Mouse (Mus musculus) lung, postnatal 0 days (tissue): ENCODE data around the gene Srgap2. TPM values are rescaled to one million over a fixed set of nuclear protein-coding genes. Genes with fewer than 3 reads are reported as not detected.

Experiments used
- ATAC-seq: fragments of 200-750 bp; cut with Nextera tagmentation; 2 replicates; pipeline ENCODE4 v1.8.0; 2017; ENCODE audit warnings: moderate library complexity
- DNase-seq: peaks from one replicate; pipeline ENCODE4 v3.0.0-alpha.2; 2016; ENCODE audit warnings: low spot score
- H3K27ac ChIP-seq: fragments of 300-500 bp; sonication (generic); 2 replicates; pipeline ENCODE4 v1.5.1; 2014; ENCODE audit warnings: antibody characterized with exemption, mild to moderate bottlenecking, low read length, mixed read lengths
- H3K27me3 ChIP-seq: fragments of 300-500 bp; sonication (generic); replicated peaks from 2 replicates; pipeline ENCODE4 v1.6.1; 2014; ENCODE audit warnings: low read length, mixed read lengths; ENCODE audit not compliant: insufficient read depth
- H3K36me3 ChIP-seq: fragments of 300-500 bp; sonication (generic); 2 replicates; pipeline ENCODE4 v1.6.1; 2014; ENCODE audit warnings: low read length, mixed read lengths; ENCODE audit not compliant: insufficient read depth
- H3K4me1 ChIP-seq: fragments of 300-500 bp; sonication (generic); 2 replicates; pipeline ENCODE4 v1.6.1; 2014; ENCODE audit warnings: antibody characterized with exemption, low read depth, low read length, mixed read lengths; ENCODE audit not compliant: insufficient read depth
- H3K4me2 ChIP-seq: fragments of 300-500 bp; sonication (generic); replicated peaks from 2 replicates; pipeline ENCODE4 v1.6.1; 2014; ENCODE audit warnings: low read depth, mild to moderate bottlenecking, low read length, moderate library complexity, mixed read lengths
- H3K4me3 ChIP-seq: fragments of 300-500 bp; sonication (generic); 2 replicates; pipeline ENCODE4 v1.5.1; 2014; ENCODE audit warnings: low read depth, low read length
- H3K9ac ChIP-seq: fragments of 300-500 bp; sonication (generic); replicated peaks from 2 replicates; pipeline ENCODE4 v1.6.1; 2014; ENCODE audit warnings: low read depth, mild to moderate bottlenecking
- H3K9me3 ChIP-seq: fragments of 300-500 bp; sonication (generic); 2 replicates; pipeline ENCODE4 v1.6.1; 2016; ENCODE audit warnings: low read length, mixed read lengths
- CTCF ChIP-seq: IDR thresholded peaks from 2 replicates; pipeline ENCODE4 v1.5.1; 2016; ENCODE audit warnings: antibody characterized with exemption, mild to moderate bottlenecking
- EP300 ChIP-seq: IDR thresholded peaks from 2 replicates; pipeline ENCODE4 v1.6.1; 2016; ENCODE audit warnings: antibody characterized with exemption, mild to moderate bottlenecking, control low read depth
- WGBS: fragments of 180-500 bp; shearing (Covaris S2); extraction: QIAGEN DNeasy Blood & Tissue Kit; methylation state at CpG from one replicate; pipeline ENCODE4 v1.1.7; 2014; 5-methylcytosine and 5-hydroxymethylcytosine counted together
- polyA plus RNA-seq: library from polyadenylated mRNA; unstranded; fragments of >200 nt; fragmentation: Nextera tagmentation; extraction: Ambion mirVana; gene quantifications from 2 replicates; pipeline ENCODE4 v1.2.1, GENCODE M21; 2015

Gene Srgap2
- polyA plus RNA-seq, 1 experiment from 2014 or later: 9.5 TPM

DNA sequence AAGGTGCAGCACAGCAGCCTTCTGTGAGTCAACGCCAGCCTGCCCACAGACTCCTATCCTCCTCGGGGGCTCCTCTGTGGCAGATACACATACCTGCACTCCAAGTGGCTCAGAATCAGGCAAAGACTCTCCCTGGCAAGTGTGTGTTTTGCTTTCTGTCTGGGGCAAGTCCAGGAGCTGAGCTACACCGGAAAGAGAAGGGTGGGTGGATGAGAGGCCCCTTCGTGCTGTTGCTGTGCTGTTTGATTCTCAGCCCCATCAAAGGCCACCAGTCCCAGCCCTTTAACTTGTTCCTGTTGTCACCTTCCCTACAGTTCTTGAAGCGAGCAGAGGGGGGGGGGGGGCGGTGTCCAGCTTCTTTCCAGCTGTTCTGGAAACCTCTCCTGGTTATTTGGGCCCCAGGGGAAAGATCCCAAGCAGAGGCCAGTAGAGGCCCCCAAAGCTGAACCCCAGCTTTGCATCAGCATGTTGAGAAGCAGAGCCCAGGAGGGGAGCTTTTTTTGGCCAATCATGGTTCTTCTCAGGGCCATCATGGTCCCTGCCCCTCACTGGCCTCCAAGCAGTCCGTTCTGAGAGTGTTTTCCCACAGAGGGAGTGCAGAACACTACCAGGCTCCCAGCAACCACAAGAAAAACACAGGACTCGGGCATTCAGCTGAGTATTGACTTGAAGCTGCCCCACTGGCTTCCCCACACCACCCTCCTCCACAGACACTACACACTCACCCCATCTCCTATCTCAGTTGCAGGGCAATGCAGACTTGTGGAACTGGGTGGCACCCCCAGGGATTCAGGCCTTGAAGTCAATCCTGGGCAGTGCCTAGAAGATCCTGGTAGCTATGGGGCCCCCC, 248.3 kb downstream of the Srgap2 start:
- H3K9ac ChIP-seq: peak overlapping the region; percentile 19; the same call in 1 of the 2 replicates
- peak overlapping the region; percentile 32 for H3K4me3 ChIP-seq
- no peaks in the 10 kb centered on the region for H3K9me3 ChIP-seq
- H3K36me3 ChIP-seq: no peaks in the 10 kb centered on the region
- 21% methylated on average over 7 of the region's 8 CpGs for WGBS
- no peak overlapping the region for H3K27ac ChIP-seq
- no peaks in the 10 kb centered on the region for H3K27me3 ChIP-seq
- peak overlapping the region; percentile 49 for H3K4me2 ChIP-seq
- H3K4me1 ChIP-seq: peaks cover 6% of the 10 kb centered on the region; the same call in 1 of the 2 replicates
- ATAC-seq: no peak; the same call in 1 of the 2 replicates
- no peak for TF ChIP-seq CTCF
- no peak for TF ChIP-seq EP300
- no peak for DNase-seq

GRCm38 (mm10) chr1:131276831-131277230, 250.3 kb downstream of the Srgap2 start:
- no peak overlapping the region for H3K9ac ChIP-seq
- TF ChIP-seq EP300: no peak
- no peak for TF ChIP-seq CTCF
- H3K4me3 ChIP-seq: no peak overlapping the region
- no peak overlapping the region for H3K4me2 ChIP-seq
- peak; percentile 24; the same call in 1 of the 2 replicates for ATAC-seq
- H3K27me3 ChIP-seq: no peaks in the 10 kb centered on the region
- peak; percentile 24 for DNase-seq
- H3K9me3 ChIP-seq: no peaks in the 10 kb centered on the region
- H3K4me1 ChIP-seq: peaks cover 6% of the 10 kb centered on the region; the same call in 1 of the 2 replicates
- H3K36me3 ChIP-seq: no peaks in the 10 kb centered on the region
- H3K27ac ChIP-seq: no peak overlapping the region

DNA sequence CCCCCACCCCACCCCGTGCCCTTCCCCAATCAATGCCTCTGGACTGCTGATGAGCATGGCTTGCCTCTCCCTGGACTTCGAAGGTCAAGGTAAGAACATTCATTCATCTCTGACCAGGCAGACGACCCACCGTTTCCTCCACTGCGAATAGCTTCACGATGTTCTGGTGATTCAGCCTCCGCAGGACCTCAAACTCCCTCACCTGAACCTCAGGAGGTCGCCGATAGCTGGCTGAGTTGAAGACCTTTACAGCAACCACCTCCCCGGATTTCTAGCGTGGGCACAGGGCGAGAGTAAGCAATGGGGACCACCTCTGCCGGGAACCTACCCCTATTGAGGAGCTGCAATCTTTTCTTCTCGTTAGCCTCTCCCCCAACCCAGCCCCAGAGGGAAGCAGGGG, 251.6 kb downstream of the Srgap2 start:
- 70% methylated on average over 14 of the region's 14 CpGs for WGBS

GRCm38 (mm10) chr1:131274725-131275539, 252.2 kb downstream of the Srgap2 start:
- H3K4me2 ChIP-seq: 0 out of 2 replicates have a peak overlapping the region, but pooled peaks have one; percentile 5
- H3K27ac ChIP-seq: no peak overlapping the region

More for the DNA sequence above, 251.6 kb downstream of the Srgap2 start:
- H3K4me2 ChIP-seq: no peak overlapping the region
- H3K9ac ChIP-seq: no peak overlapping the region
- no peaks in the 10 kb centered on the region for H3K9me3 ChIP-seq
- no peaks in the 10 kb centered on the region for H3K27me3 ChIP-seq
- H3K36me3 ChIP-seq: no peaks in the 10 kb centered on the region
- peaks cover 6% of the 10 kb centered on the region; the same call in 1 of the 2 replicates for H3K4me1 ChIP-seq
- TF ChIP-seq EP300 (no peak), CTCF (no peak)
- H3K27ac ChIP-seq: no peak overlapping the region
- no peak for DNase-seq
- no peak for ATAC-seq
- H3K4me3 ChIP-seq: no peak overlapping the region

DNA sequence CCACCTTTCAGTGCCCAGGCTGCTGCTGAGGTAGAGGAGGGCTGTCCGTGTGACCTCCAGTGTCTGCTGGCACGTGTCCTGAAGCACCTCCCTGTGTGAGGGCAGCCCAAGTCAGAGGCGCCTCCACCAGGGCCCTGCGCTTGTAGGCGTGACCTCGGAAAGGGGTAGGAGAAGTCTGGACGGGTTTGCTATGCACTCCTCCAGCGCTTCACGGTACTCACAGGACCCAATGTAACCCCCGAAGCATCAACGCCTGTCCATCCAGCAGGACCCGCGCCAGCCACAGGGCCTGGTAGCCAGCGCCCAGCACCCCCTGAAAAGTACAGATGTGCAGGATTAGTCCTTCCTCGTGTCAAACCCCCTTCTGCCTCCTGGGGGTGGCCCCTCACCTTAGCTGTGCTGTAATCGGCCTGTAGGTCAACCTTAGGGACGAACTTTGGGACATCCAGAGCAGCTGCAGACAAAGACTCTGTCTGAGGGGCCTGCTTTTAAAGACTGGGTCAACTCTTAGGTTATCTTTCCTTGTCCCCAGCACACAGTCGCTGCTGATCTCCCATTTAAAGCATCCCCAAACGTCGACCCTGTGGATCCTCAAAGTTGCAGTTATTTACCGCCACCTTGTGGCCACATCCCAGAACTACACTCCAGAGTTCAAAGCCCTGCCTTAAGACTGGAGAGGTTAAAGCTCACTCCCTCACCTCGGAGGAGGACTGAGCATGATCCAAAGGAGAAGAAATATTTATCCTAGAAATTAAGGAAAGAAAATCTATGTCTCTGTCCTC, 257.2 kb downstream of the Srgap2 start:
- Histone ChIP-seq H3K4me1 (no peaks in the 10 kb centered on the region), H3K4me2 (no peak overlapping the region), H3K27ac (no peak overlapping the region), H3K9me3 (no peaks in the 10 kb centered on the region), H3K4me3 (no peak overlapping the region), H3K36me3 (peaks cover 4% of the 10 kb centered on the region; the same call in 1 of the 2 replicates), H3K9ac (no peak overlapping the region), H3K27me3 (no peaks in the 10 kb centered on the region)
- 34% methylated on average over 22 of the region's 22 CpGs for WGBS
- peak; percentile 46 for ATAC-seq
- DNase-seq: peak; percentile 75
- no peak for TF ChIP-seq EP300
- TF ChIP-seq CTCF: peak; percentile 90

More at GRCm38 (mm10) chr1:131274725-131275539, 252.2 kb downstream of the Srgap2 start:
- H3K4me1 ChIP-seq: peaks cover 6% of the 10 kb centered on the region; the same call in 1 of the 2 replicates
- no peaks in the 10 kb centered on the region for H3K27me3 ChIP-seq
- no peaks in the 10 kb centered on the region for H3K36me3 ChIP-seq
- H3K9ac ChIP-seq: no peak overlapping the region
- 32% methylated on average over 22 of the region's 22 CpGs for WGBS
- ATAC-seq (no peak), DNase-seq (no peak)
- H3K4me3 ChIP-seq: no peak overlapping the region
- no peaks in the 10 kb centered on the region for H3K9me3 ChIP-seq
- no peak for TF ChIP-seq EP300
- peak; percentile 24 for TF ChIP-seq CTCF
